Mouse (Mus musculus) embryonic facial prominence, embryonic 14.5 days (tissue): ENCODE results near the gene Rps4x. TPM values are rescaled to one million over a fixed set of nuclear protein-coding genes. Genes with fewer than 3 reads are reported as not detected.

Source experiments
- ATAC-seq: fragments of 200-750 bp; cut with Nextera tagmentation; 2 replicates; pipeline ENCODE4 v1.8.0; 2017; ENCODE audit warnings: low read depth, moderate number of reproducible peaks, moderate TSS enrichment
- DNase-seq: peaks from one replicate; pipeline ENCODE4 v3.0.0-alpha.2; 2015; ENCODE audit warnings: low spot score
- H3K27ac ChIP-seq: fragments of 300-500 bp; sonication (generic); replicated peaks from 2 replicates; pipeline ENCODE4 v1.5.1; 2014; ENCODE audit warnings: low read depth, mild to moderate bottlenecking, low read length, moderate library complexity
- H3K27me3 ChIP-seq: fragments of 300-500 bp; sonication (generic); replicated peaks from 2 replicates; pipeline ENCODE4 v1.6.1; 2014; ENCODE audit warnings: low read length; ENCODE audit not compliant: control insufficient read depth, insufficient read depth
- H3K36me3 ChIP-seq: fragments of 300-500 bp; sonication (generic); 2 replicates; pipeline ENCODE4 v1.6.1; 2014; ENCODE audit warnings: low read length, mixed read lengths; ENCODE audit not compliant: control insufficient read depth, insufficient read depth
- H3K4me1 ChIP-seq: fragments of 300-500 bp; sonication (generic); 2 replicates; pipeline ENCODE4 v1.6.1; 2014; ENCODE audit warnings: antibody characterized with exemption, low read length; ENCODE audit not compliant: control insufficient read depth, insufficient read depth
- H3K4me2 ChIP-seq: fragments of 300-500 bp; sonication (generic); 2 replicates; pipeline ENCODE4 v1.6.1; 2014; ENCODE audit warnings: low read depth, mild to moderate bottlenecking, low read length, moderate library complexity, mixed read lengths
- H3K4me3 ChIP-seq: fragments of 300-500 bp; sonication (generic); 2 replicates; pipeline ENCODE4 v1.5.1; 2014; ENCODE audit warnings: low read depth, mild to moderate bottlenecking, low read length
- H3K9ac ChIP-seq: fragments of 300-500 bp; sonication (generic); 2 replicates; pipeline ENCODE4 v1.6.1; 2014; ENCODE audit warnings: low read depth, mild to moderate bottlenecking, low read length, moderate library complexity, mixed read lengths
- H3K9me3 ChIP-seq: fragments of 300-500 bp; sonication (generic); 2 replicates; pipeline ENCODE4 v1.6.1; 2016; ENCODE audit warnings: low read length; ENCODE audit not compliant: control insufficient read depth
- WGBS: fragments of 180-500 bp; shearing (Covaris S2); extraction: QIAGEN DNeasy Blood & Tissue Kit; methylation state at CpG from one replicate; pipeline ENCODE4 v1.1.7; 2014; 5-methylcytosine and 5-hydroxymethylcytosine counted together
- polyA plus RNA-seq: library from polyadenylated mRNA; unstranded; fragments of >200 nt; fragmentation: Nextera tagmentation; extraction: Ambion mirVana; gene quantifications from 2 replicates; pipeline ENCODE4 v1.2.1, GENCODE M21; 2014

The Rps4x gene
- polyA plus RNA-seq, 1 experiment from 2014 or later = 1,037 TPM

GRCm38 (mm10) chrX:102170900-102171299 lies 18.3 kb downstream of the Rps4x start:
- ATAC-seq = no peak
- no peaks in the 10 kb centered on the region for H3K9me3 ChIP-seq
- H3K4me1 ChIP-seq = no peaks in the 10 kb centered on the region
- DNase-seq = no peak
- H3K27ac ChIP-seq = no peak overlapping the region
- H3K36me3 ChIP-seq = no peaks in the 10 kb centered on the region
- H3K9ac ChIP-seq = no peak overlapping the region
- 47% methylated on average over 3 of the region's 3 CpGs for WGBS
- H3K27me3 ChIP-seq = no peaks in the 10 kb centered on the region
- H3K4me2 ChIP-seq = no peak overlapping the region
- no peak overlapping the region for H3K4me3 ChIP-seq

GRCm38 (mm10) chrX:102170135-102170534 lies 19.1 kb downstream of the Rps4x start:
- H3K27ac ChIP-seq = no peak overlapping the region
- no peak overlapping the region for H3K4me2 ChIP-seq

GRCm38 (mm10) chrX:102169724-102170123 lies 19.5 kb downstream of the Rps4x start:
- Histone ChIP-seq H3K4me2 (no peak overlapping the region), H3K9ac (no peak overlapping the region), H3K4me3 (no peak overlapping the region), H3K4me1 (no peaks in the 10 kb centered on the region), H3K27me3 (no peaks in the 10 kb centered on the region), H3K27ac (no peak overlapping the region), H3K9me3 (no peaks in the 10 kb centered on the region), H3K36me3 (no peaks in the 10 kb centered on the region)
- ATAC-seq (no peak), DNase-seq (no peak)
- WGBS = 26% methylated on average over 1 of the region's 1 CpGs

More at GRCm38 (mm10) chrX:102170135-102170534, 19.1 kb downstream of the Rps4x start:
- WGBS = 50% methylated on average over 3 of the region's 3 CpGs
- no peaks in the 10 kb centered on the region for H3K27me3 ChIP-seq
- DNase-seq (no peak), ATAC-seq (no peak)
- H3K36me3 ChIP-seq = no peaks in the 10 kb centered on the region
- no peak overlapping the region for H3K4me3 ChIP-seq
- H3K9ac ChIP-seq = no peak overlapping the region
- no peaks in the 10 kb centered on the region for H3K4me1 ChIP-seq
- H3K9me3 ChIP-seq = no peaks in the 10 kb centered on the region

GRCm38 (mm10) chrX:102166986-102167385 lies 22.2 kb downstream of the Rps4x start:
- peak; percentile 47; the same call in 1 of the 2 replicates for ATAC-seq
- H3K27me3 ChIP-seq = no peaks in the 10 kb centered on the region
- peak; percentile 37 for DNase-seq
- H3K9ac ChIP-seq = no peak overlapping the region
- no peaks in the 10 kb centered on the region for H3K36me3 ChIP-seq
- 29% methylated on average over 6 of the region's 6 CpGs for WGBS
- no peak overlapping the region for H3K4me3 ChIP-seq
- H3K27ac ChIP-seq = peak overlapping the region; percentile 52; the same call in 1 of the 2 replicates
- H3K4me1 ChIP-seq = no peaks in the 10 kb centered on the region
- H3K4me2 ChIP-seq = no peak overlapping the region
- H3K9me3 ChIP-seq = no peaks in the 10 kb centered on the region

- no peaks in the 10 kb centered on the region for H3K4me1 ChIP-seq
- H3K27ac ChIP-seq = no peak overlapping the region
- no peak overlapping the region for H3K4me2 ChIP-seq
- ATAC-seq (no peak), DNase-seq (no peak)
- no peak overlapping the region for H3K4me3 ChIP-seq
- H3K9ac ChIP-seq = no peak overlapping the region
- H3K9me3 ChIP-seq = no peaks in the 10 kb centered on the region
- no peaks in the 10 kb centered on the region for H3K36me3 ChIP-seq
- H3K27me3 ChIP-seq = no peaks in the 10 kb centered on the region
- WGBS = 41% methylated on average over 5 of the region's 5 CpGs
Observed at GRCm38 (mm10) chrX:102166521-102166920, 22.7 kb downstream of the Rps4x start.

GRCm38 (mm10) chrX:102163529-102163928 lies 25.7 kb downstream of the Rps4x start:
- Histone ChIP-seq H3K4me1 (no peaks in the 10 kb centered on the region), H3K9me3 (no peaks in the 10 kb centered on the region), H3K36me3 (no peaks in the 10 kb centered on the region), H3K4me2 (no peak overlapping the region), H3K27me3 (no peaks in the 10 kb centered on the region), H3K9ac (no peak overlapping the region), H3K4me3 (no peak overlapping the region), H3K27ac (no peak overlapping the region)
- no peak for ATAC-seq
- peak; percentile 44 for DNase-seq
- WGBS = 76% methylated on average over 4 of the region's 4 CpGs

GRCm38 (mm10) chrX:102163096-102163495 lies 26.1 kb downstream of the Rps4x start:
- H3K9ac ChIP-seq = no peak overlapping the region
- DNase-seq = no peak
- H3K36me3 ChIP-seq = no peaks in the 10 kb centered on the region
- H3K27me3 ChIP-seq = no peaks in the 10 kb centered on the region
- no peak for ATAC-seq
- H3K4me3 ChIP-seq = no peak overlapping the region
- H3K4me2 ChIP-seq = no peak overlapping the region
- H3K9me3 ChIP-seq = no peaks in the 10 kb centered on the region
- 35% methylated on average over 2 of the region's 2 CpGs for WGBS
- no peaks in the 10 kb centered on the region for H3K4me1 ChIP-seq
- H3K27ac ChIP-seq = no peak overlapping the region

- WGBS = 64% methylated on average over 2 of the region's 2 CpGs
- no peak overlapping the region for H3K4me2 ChIP-seq
- no peak overlapping the region for H3K4me3 ChIP-seq
- H3K9me3 ChIP-seq = no peaks in the 10 kb centered on the region
- DNase-seq (no peak), ATAC-seq (no peak)
- H3K9ac ChIP-seq = no peak overlapping the region
- H3K27me3 ChIP-seq = no peaks in the 10 kb centered on the region
- no peaks in the 10 kb centered on the region for H3K36me3 ChIP-seq
- no peak overlapping the region for H3K27ac ChIP-seq
- H3K4me1 ChIP-seq = no peaks in the 10 kb centered on the region
Observed at GRCm38 (mm10) chrX:102160528-102160927, 28.7 kb downstream of the Rps4x start.

GRCm38 (mm10) chrX:102159778-102160177 lies 29.4 kb downstream of the Rps4x start:
- ATAC-seq (no peak), DNase-seq (no peak)
- Histone ChIP-seq H3K9ac (no peak overlapping the region), H3K27ac (no peak overlapping the region), H3K27me3 (no peaks in the 10 kb centered on the region), H3K36me3 (no peaks in the 10 kb centered on the region), H3K4me2 (no peak overlapping the region), H3K9me3 (no peaks in the 10 kb centered on the region), H3K4me1 (no peaks in the 10 kb centered on the region), H3K4me3 (no peak overlapping the region)
- WGBS = 32% methylated on average over 2 of the region's 2 CpGs
